Mouse (Mus musculus) thymus, adult 2 months (tissue): ENCODE data around the gene Fhit. TPM values are rescaled to one million over a fixed set of nuclear protein-coding genes. Genes with fewer than 3 reads are reported as not detected.
A peak's percentile ranks its signal among the peaks of the same experiment; 100 is the strongest.

Experiments
- DNase-seq: peaks from one replicate; pipeline ENCODE4 v3.0.0; 2021
- H3K27ac ChIP-seq: fragments of 200-500 bp; 2 replicates; pipeline ENCODE4 v1.5.1; 2012; ENCODE audit warnings: low read length, control low read depth; ENCODE audit not compliant: control insufficient read depth, insufficient read depth
- H3K27me3 ChIP-seq: fragments of 200-500 bp; 2 replicates; pipeline ENCODE4 v1.6.1; 2012; ENCODE audit warnings: mild to moderate bottlenecking, low read length, moderate library complexity, mixed read lengths; ENCODE audit not compliant: control insufficient read depth, insufficient read depth
- H3K36me3 ChIP-seq: fragments of 200-500 bp; 2 replicates; pipeline ENCODE4 v1.6.1; 2012; ENCODE audit warnings: mild to moderate bottlenecking, low read length, moderate library complexity; ENCODE audit not compliant: control insufficient read depth, insufficient read depth
- H3K4me1 ChIP-seq: fragments of 200-500 bp; replicated peaks from 2 replicates; pipeline ENCODE4 v1.6.1; 2012; ENCODE audit warnings: low read length; ENCODE audit not compliant: control insufficient read depth, insufficient read depth
- H3K4me3 ChIP-seq: fragments of 200-500 bp; 2 replicates; pipeline ENCODE4 v1.5.1; 2012; ENCODE audit warnings: mild to moderate bottlenecking, low read length, control low read depth, moderate library complexity; ENCODE audit not compliant: control insufficient read depth, insufficient read depth
- CTCF ChIP-seq: fragments of 200-500 bp; IDR thresholded peaks from 2 replicates; pipeline ENCODE4 v1.5.1; 2012; ENCODE audit warnings: mild to moderate bottlenecking, control low read depth, low read length, moderate library complexity, borderline replicate concordance; ENCODE audit not compliant: control insufficient read depth, poor library complexity, insufficient read depth; ENCODE audit errors: extremely low read depth
- POLR2A ChIP-seq: fragments of 200-500 bp; IDR thresholded peaks from 2 replicates; pipeline ENCODE4 v1.6.1; 2012; ENCODE audit warnings: mild to moderate bottlenecking, low read length, control low read depth, moderate library complexity; ENCODE audit not compliant: control insufficient read depth, poor library complexity, insufficient read depth; ENCODE audit errors: extremely low read depth
- WGBS: fragments of 180-500 bp; shearing (Covaris S2); methylation state at CpG from one replicate; pipeline ENCODE4 v1.1.7; 2018; 5-methylcytosine and 5-hydroxymethylcytosine counted together
- polyA plus RNA-seq: library from polyadenylated mRNA; depleted of rRNA; stranded (reverse); fragments of >200 nt; gene quantifications from 2 replicates; pipeline ENCODE4 v1.2.3, GENCODE M21; 2012

Gene Fhit
- polyA plus RNA-seq, 1 experiment, result 5.4 TPM

GRCm38 (mm10) chr14:10507560-10507959, 654.3 kb downstream of the Fhit start:
- H3K4me3 ChIP-seq, result no peak overlapping the region
- H3K4me1 ChIP-seq, result no peaks in the 10 kb centered on the region
- WGBS, result 92% methylated on average over 1 of the region's 1 CpGs
- H3K27me3 ChIP-seq, result no peaks in the 10 kb centered on the region
- H3K36me3 ChIP-seq, result no peaks in the 10 kb centered on the region
- no peak for DNase-seq
- TF ChIP-seq CTCF (no peak), POLR2A (no peak)
- no peak overlapping the region for H3K27ac ChIP-seq

- no peaks in the 10 kb centered on the region for H3K36me3 ChIP-seq
- no peak overlapping the region for H3K27ac ChIP-seq
- H3K27me3 ChIP-seq, result no peaks in the 10 kb centered on the region
- TF ChIP-seq CTCF (no peak), POLR2A (no peak)
- no peak overlapping the region for H3K4me3 ChIP-seq
- H3K4me1 ChIP-seq, result no peaks in the 10 kb centered on the region
- DNase-seq, result no peak
- WGBS, result 90% methylated on average over 3 of the region's 3 CpGs
Measured at GRCm38 (mm10) chr14:10485798-10486197, 676.0 kb downstream of the Fhit start.

- Histone ChIP-seq H3K27me3 (no peaks in the 10 kb centered on the region), H3K4me3 (no peak overlapping the region), H3K4me1 (no peaks in the 10 kb centered on the region), H3K27ac (no peak overlapping the region), H3K36me3 (no peaks in the 10 kb centered on the region)
- TF ChIP-seq CTCF, result no peak
- TF ChIP-seq POLR2A, result no peak
- WGBS, result 94% methylated on average over 3 of the region's 3 CpGs
- no peak for DNase-seq
Measured at GRCm38 (mm10) chr14:10482851-10483613, 678.8 kb downstream of the Fhit start.

- DNase-seq, result no peak
- H3K4me1 ChIP-seq, result no peaks in the 10 kb centered on the region
- no peaks in the 10 kb centered on the region for H3K36me3 ChIP-seq
- H3K4me3 ChIP-seq, result no peak overlapping the region
- WGBS, result 89% methylated on average over 2 of the region's 2 CpGs
- no peak for TF ChIP-seq POLR2A
- TF ChIP-seq CTCF, result no peak
- no peak overlapping the region for H3K27ac ChIP-seq
- H3K27me3 ChIP-seq, result no peaks in the 10 kb centered on the region
Measured at GRCm38 (mm10) chr14:10481370-10481769, 680.5 kb downstream of the Fhit start.

- TF ChIP-seq POLR2A, result no peak
- TF ChIP-seq CTCF, result no peak
- no peak overlapping the region for H3K27ac ChIP-seq
- no peaks in the 10 kb centered on the region for H3K4me1 ChIP-seq
- H3K36me3 ChIP-seq, result no peaks in the 10 kb centered on the region
- 94% methylated on average over 1 of the region's 1 CpGs for WGBS
- DNase-seq, result no peak
- no peaks in the 10 kb centered on the region for H3K27me3 ChIP-seq
- H3K4me3 ChIP-seq, result no peak overlapping the region
Measured at GRCm38 (mm10) chr14:10480681-10481080, 681.2 kb downstream of the Fhit start.

GRCm38 (mm10) chr14:10453001-10453861, 708.6 kb downstream of the Fhit start:
- DNase-seq, result peak; percentile 85
- no peaks in the 10 kb centered on the region for H3K27me3 ChIP-seq
- H3K4me3 ChIP-seq, result peak overlapping the region; percentile 46
- H3K36me3 ChIP-seq, result no peaks in the 10 kb centered on the region
- H3K4me1 ChIP-seq, result peaks cover 9% of the 10 kb centered on the region
- WGBS, result 0% methylated on average over 14 of the region's 14 CpGs
- H3K27ac ChIP-seq, result peak overlapping the region; percentile 97
- TF ChIP-seq POLR2A, result 0 out of 2 replicates have a peak, but pooled peaks have one; percentile 23
- no peak for TF ChIP-seq CTCF
